Mouse (Mus musculus): Measurements from ENCODE around the gene Rin1. TPM values are rescaled to one million over a fixed set of nuclear protein-coding genes. Genes with fewer than 3 reads are reported as not detected.

Rin1 gene
- total RNA-seq, 1 experiment from 2014 or later, result 0.18 TPM

DNA sequence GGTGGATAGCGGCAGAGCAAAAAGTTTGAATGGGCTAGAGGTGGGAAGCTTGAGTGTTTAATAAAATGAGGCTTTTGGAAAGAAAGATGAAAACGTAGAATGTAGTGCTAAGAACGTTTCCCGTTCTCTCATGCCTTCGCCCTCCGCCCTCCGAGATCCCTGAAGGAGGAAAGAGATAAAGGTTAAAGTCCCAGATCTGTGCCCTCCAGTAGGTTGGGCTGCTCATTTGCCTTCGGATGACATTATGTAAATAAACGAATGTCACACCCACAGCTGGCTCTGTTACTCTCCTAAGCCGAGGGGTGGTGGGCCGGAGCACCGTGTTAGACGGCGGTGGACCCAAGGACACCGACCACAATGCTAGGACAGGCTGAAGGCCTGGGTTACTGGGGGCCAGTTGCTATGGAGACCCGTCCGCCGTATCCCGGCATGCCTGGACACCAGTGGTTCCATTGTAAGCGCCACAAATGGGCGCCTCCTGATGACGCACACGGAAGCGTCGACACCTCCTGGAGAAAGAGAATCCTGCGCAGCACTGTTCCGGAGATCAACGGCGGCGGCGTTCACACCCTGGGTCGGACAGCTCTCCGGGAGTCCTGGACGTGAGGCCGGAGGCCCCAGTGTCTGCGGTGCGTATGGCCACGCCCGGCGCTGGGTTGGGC lies 9.3 kb upstream of the Rin1 start, which contains the start of gene Brms1:
Gene Brms1 (plus strand): TSS at position 493 of the 662 bp plus-strand sequence.
- peak; percentile 77 for ATAC-seq (replicated peaks; ENCODE audit: low read depth, poor library complexity, severe bottlenecking)

DNA sequence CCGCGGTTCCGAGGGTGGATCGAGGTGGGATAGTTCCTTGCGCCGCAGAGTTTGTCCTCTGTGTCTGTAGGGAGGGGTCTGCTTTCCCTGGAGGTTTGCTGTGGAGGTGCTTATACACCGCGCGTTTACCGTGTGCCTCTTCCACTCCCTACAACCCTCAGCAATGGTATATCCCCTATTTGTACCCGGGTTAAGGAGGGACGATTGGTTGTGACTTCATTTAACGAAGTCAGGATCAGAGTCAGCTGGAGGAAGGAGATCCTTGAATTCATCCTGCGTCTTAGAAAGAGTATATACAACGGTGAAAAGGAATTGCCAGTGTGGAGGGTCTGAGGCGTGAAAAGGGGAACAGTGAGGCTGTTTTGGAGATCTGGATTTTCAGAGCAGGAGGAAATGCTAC lies 8.7 kb upstream of the Rin1 start:
- ATAC-seq (replicated peaks; ENCODE audit: low read depth, poor library complexity, severe bottlenecking), result no peak

DNA sequence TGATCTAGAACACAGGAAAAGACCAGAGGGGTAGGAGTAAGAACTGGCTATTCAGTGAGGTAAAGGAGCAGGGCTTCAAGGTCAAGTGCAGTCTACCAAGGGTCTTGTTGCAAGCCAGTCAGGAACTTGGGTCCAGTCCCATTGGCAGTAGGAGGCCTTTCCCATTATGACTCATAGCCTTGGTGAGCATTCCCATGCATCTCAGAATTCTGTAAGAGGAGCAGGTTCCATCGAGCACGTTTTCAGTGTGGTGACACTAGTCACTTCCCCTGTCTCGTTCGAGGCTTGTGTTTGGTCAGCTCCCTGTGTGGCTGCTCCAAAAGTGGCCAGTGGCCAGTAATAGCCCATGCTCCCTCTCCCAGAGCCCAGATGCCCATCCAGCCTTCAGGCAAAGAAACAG lies 4.8 kb upstream of the Rin1 start:
- no peak for ATAC-seq (replicated peaks; ENCODE audit: low read depth, poor library complexity, severe bottlenecking)

DNA sequence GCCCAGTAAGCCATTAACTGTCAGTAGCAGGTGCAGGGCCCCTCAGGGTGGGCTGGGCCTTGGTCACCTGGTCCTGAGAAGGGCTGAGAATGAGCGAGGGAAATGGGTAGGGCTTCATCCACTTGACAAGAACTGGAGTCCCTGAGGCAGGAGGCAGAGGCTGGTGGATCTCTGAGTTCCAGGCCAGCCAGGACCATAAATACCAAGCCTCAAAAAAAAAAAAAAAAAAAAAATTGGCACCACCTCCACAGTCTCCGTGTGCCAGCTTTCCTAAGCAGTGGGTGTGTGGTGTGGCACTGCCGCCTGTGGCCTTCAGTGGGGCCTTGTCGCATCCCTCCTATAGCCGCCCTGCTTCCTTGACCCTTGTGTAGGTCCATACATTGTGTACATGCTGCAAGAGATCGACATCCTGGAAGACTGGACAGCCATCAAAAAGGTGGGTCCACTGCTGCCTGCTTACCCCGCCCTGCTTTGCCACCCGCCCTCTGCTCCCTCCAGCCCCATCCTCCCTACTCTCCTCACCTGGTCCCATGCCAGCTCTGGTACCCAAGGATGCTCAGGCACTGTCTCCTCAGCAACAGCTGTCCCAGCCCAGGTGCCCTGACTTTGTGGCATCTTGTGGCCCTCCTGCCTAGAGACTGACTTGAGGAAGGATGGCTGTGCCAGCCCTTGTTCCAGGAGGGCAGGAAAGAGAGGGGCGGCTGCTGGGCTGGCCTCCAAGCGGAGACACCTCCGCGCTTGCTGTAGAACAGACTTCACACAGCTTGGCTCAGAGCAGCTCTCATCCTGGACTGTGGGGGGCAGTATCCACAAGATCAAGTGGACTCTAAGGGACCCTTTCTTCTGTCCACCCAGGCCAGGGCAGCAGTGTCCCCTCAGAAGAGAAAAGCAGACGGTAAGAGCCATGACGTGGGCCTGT lies 1.9 kb upstream of the Rin1 start:
- no peak for ATAC-seq (replicated peaks; ENCODE audit: low read depth, poor library complexity, severe bottlenecking)

GRCm38 (mm10) chr19:5049325-5049724 lies 956 bp upstream of the Rin1 start:
- no peak for ATAC-seq (replicated peaks; ENCODE audit: low read depth, poor library complexity, severe bottlenecking)

DNA sequence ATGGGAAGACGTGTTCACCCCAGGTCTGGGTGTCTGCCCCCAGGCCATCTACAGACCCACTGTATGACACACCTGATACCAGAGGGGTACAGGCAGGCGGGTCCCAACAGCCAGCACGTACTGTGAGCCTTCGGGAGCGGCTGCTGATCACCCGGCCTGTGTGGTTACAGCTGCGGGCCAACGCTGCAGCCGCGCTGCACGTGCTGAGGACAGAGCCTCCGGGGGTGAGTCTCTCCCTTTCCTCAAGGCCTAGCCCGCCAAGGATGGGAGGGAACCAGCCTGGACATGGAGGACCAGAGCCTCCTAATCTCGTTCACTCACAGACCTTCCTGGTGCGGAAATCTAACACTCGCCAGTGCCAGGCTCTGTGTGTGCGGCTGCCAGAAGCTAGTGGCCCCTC lies 750 bp downstream of the Rin1 start:
- 0 out of 2 replicates have a peak, but pooled peaks have one; percentile 16 for ATAC-seq (replicated peaks; ENCODE audit: low read depth, poor library complexity, severe bottlenecking)

- ATAC-seq (replicated peaks; ENCODE audit: low read depth, poor library complexity, severe bottlenecking), result no peak
Measured at GRCm38 (mm10) chr19:5051515-5051914, 1.2 kb downstream of the Rin1 start.

DNA sequence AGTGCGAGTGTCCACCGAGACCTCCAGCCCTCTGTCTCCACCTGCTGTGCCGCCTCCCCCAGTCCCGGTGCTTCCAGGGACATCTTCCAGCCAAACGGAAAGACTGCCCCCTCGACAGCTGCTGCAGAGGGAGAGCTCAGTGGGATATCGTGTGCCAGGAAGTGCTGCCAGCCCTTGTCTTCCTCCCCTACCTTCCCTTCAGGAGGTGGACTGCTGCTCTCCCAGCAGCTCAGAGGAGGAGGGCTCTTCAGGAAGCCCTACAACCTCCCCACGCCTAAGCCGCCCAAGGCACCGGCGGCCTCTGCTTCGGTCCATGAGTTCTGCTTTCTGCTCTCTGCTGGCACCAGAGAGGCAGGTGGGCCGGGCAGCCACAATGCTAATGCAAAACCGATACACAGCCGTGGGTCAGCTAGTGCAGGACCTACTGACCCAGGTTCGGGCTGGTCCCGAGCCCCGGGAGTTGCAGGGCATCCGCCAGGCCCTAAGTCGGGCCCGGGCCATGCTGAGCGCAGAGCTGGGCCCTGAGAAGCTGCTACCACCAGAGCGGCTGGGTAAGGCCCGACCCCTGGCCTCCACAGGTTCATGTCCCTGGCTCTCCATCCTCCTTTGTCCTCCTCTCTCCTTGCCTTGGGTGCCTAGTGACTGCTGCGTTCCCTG lies 2.0 kb downstream of the Rin1 start:
- no peak for ATAC-seq (replicated peaks; ENCODE audit: low read depth, poor library complexity, severe bottlenecking)

GRCm38 (mm10) chr19:5052853-5053252 lies 2.6 kb downstream of the Rin1 start:
- ATAC-seq (replicated peaks; ENCODE audit: low read depth, poor library complexity, severe bottlenecking), result no peak

DNA sequence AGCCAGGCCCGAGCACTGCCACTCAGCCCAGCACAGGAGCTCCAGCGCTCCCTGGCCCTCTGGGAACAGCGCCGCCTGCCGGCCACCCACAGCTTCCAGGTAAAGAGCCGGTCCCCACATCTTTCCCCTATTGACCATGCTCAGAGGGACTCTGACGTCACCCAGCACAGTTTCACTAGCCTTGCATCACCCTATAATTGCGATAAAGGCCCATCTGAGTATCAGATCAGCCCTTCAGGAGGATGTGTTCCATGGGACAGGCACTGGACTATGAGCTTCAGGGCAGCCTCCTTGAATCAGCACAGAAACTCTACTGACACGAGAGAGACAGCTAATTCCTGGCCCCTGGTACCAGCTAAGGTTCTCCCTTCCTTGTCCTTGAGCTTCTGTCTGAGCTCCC lies 3.6 kb downstream of the Rin1 start:
- ATAC-seq (replicated peaks; ENCODE audit: low read depth, poor library complexity, severe bottlenecking), result peak; percentile 40; the same call in 1 of the 2 replicates

DNA sequence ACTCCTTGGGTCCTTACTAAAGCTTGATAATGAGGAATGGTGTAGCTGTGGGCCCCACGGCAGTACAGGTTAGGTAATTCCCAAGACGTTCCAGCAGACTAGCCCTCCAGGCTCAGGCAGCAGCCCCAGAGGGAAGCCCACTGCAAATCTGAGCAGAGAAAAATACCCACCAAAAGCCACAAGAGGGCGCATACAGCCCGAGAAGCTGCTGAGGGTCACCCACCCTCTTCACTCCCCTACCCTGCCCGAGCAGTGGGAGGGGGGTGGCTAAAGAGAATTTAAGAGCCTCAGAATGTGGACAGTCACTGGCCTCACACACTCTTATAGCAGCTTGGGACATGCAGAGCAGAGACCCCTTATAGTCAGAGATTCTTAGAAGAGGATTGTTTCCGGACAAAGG lies 6.0 kb downstream of the Rin1 start:
- ATAC-seq (replicated peaks; ENCODE audit: low read depth, poor library complexity, severe bottlenecking), result peak; percentile 30; the same call in 1 of the 2 replicates

GRCm38 (mm10) chr19:5057876-5058775 lies 7.8 kb downstream of the Rin1 start:
- ATAC-seq (replicated peaks; ENCODE audit: low read depth, poor library complexity, severe bottlenecking), result no peak

DNA sequence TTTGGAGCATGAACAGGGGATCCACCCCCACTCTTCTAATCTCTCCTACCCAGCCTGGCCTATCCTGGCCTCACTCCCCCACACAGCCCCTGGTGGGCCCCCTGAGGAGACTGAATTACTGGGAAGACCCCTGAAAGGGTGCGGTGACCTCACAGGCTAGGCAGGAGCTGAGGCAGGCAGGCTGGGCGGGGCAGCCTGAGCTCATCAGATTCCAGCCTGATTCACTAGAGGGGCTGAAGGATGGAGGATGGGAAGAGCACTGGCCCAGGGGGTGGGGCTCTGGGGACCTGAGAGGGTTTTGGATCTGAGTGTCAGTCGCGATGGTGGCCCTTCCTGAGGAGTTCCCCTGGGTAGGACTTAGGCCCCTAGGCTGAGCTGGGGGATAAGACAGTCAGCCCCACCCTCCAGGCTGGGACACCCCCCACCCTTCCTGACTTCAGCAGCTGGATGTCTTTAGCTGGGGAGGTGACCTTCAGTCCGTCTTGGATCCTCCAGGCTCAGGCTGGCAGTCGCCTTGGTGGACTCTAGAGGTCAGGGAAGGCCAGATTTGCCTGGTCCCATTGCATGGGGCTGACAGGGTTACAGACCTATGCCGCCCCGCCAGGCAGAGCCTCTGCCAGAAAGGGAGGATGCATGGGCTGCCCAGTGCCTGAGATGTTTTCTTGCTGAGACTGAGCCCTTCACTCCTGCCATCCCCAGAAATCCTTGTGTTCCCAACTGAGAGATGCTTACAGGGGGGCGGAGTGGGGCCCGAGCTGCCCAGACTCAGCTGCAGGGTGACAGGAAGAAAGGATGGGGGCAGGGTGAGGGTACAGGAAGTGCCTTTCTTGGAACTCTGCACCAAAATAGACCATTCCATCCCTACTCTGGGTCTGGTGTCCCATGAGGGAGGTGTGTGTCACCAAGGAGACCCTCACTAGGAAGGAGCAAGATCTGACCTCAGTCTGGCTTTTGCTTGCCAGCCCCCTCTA lies 8.8 kb downstream of the Rin1 start:
- no peak for ATAC-seq (replicated peaks; ENCODE audit: low read depth, poor library complexity, severe bottlenecking)

DNA sequence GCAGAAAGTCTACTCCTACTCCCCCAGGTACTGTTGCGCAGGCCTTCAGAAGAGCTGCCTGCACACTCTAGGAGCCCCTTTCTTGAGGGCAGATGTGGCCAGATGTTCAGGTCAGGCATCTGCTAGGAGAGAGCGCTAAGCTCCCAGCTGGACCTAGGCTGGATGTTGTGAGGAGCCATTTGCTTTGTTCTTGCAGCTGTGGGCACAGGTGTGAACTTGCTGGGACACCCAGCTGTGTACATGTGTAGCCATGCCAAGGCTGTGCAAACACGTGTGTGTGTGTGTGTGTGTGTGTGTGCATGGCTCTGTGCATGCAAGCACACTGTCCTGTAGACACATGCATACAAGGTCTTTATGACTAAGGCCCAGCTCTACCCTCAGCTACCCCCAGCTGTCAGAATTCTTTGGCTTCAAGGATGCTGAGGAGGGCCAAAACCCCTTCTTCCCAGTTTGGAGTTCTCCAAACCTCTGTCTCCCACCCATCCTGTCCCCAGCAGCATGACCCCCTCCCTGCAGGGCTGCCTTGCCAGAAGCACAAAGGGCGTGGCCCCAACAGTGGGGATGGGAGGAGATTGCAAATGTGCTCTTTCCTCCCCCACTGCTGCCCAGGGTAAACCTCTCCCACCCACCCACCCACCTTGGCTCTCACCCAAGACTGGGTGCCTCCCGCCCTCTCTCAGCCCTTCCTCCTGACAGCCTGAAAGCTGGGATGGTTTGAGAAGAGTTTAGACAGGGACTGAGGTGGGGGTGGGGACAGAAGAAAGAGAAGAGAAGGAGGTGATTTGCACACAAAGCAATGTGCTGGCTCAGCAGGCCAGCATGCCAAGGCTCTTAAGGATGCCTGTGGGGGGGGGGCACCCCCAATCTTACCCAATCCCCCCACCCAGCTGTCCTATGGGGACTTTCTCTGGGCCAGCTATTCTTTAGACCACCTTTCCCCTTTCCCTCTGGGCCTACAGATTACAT lies 10.4 kb downstream of the Rin1 start:
- no peak for ATAC-seq (replicated peaks; ENCODE audit: low read depth, poor library complexity, severe bottlenecking)

- no peak for ATAC-seq (replicated peaks; ENCODE audit: low read depth, poor library complexity, severe bottlenecking)
Measured at GRCm38 (mm10) chr19:5062041-5062440, 11.8 kb downstream of the Rin1 start.

GRCm38 (mm10) chr19:5062446-5062845 lies 12.2 kb downstream of the Rin1 start:
- ATAC-seq (replicated peaks; ENCODE audit: low read depth, poor library complexity, severe bottlenecking), result no peak

DNA sequence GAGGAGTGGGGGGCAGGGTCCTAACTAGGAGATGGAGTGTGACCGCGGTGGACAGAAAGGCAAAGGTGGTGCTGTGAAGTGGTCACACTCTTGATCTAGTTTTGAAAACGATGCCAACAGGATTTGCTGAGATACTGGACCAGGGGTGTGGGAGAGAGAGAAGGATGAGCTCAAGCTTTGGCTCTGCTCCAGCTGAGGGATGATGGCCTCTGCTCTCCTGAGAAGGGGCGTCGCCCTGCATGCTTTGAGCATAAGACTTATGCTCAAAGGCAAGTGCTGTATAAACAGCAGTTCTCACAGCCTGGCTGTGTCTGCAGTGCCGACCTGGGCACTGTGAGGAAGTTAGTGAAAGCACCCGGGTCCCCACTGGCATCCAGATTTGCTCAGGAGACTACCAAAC lies 14.8 kb downstream of the Rin1 start:
- ATAC-seq (replicated peaks; ENCODE audit: low read depth, poor library complexity, severe bottlenecking), result no peak

Data from common myeloid progenitor, adult 5-6 weeks (primary cell).